Mouse (Mus musculus): ENCODE measurements around the gene Jam3.

DNA sequence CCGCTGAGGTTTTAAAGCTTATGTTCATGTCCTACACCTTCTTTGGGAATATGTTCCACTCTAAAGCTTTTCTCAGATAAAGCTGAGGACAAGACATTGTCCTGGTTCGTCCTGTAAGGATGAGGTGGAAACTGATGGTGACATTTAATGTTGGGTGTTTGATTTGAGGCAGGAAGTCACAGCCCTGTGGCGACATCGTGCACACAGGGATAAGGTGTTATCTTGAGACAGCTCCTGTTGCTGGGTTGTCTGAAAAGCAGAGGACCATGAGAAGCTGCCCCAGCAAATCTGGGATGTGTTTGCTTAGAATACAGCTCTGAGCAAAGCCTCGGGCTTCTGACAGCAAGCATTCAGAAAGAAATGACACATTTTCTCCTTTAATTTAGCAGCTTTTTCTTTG lies 69.0 kb downstream of the Jam3 start:
- no peak for TF ChIP-seq CTCF (conservative IDR thresholded peaks at IDR 0.05; ENCODE audit: insufficient read depth, insufficient read length, low read depth, low read length)
- TF ChIP-seq POLR2A (IDR thresholded peaks at IDR 0.05; ENCODE audit: low read depth, low read length): no peak
